Mouse (Mus musculus): ENCODE data around the gene Vmac.

DNA sequence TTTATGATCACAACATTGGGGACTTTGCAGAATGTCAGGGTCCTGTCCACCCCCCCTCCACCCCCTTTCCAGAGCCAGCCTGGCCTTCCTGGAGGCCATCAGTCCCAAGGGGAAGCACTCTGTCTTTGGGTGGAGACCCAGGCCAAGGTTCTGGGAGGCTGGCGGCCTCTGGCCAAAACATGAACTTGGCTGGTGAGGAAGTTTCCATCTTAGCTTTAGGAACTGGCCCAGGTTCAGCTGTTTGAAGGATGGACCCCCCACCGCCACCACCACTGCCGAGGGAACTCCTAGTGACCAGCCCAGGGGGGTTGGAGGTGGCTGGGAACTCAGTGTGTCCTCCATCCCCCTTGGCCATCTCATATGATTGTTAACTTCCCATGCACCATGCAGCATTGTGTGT lies 43.3 kb upstream of the Vmac start:
- no peak for TF ChIP-seq ZC3H11A (IDR thresholded peaks at IDR 0.05; ENCODE audit: borderline replicate concordance, low read depth, low read length)
- TF ChIP-seq ZNF384 (IDR thresholded peaks at IDR 0.05; ENCODE audit: low read depth, low read length) = no peak
